Mouse (Mus musculus) mouse embryonic stem cell (cell line): Measurements from ENCODE around the gene Mafk.

Source experiments
- in situ Hi-C, 2 experiments: fragments of 300-500 bp; cut with MboI; formaldehyde crosslinking; loops; 1 replicate in 1 of 2; 3 replicates in 1 of 2; pipeline ENCODE4 v1.14.3; 2019 to 2020; ENCODE audit warnings: low sequenced_read_pairs in 2 of 2, low pct_unique_long_range_greater_than_20kb in 1 of 2, mixed read lengths in 1 of 2; ENCODE audit not compliant: unreplicated experiment in 1 of 2

The Mafk gene

DNA sequence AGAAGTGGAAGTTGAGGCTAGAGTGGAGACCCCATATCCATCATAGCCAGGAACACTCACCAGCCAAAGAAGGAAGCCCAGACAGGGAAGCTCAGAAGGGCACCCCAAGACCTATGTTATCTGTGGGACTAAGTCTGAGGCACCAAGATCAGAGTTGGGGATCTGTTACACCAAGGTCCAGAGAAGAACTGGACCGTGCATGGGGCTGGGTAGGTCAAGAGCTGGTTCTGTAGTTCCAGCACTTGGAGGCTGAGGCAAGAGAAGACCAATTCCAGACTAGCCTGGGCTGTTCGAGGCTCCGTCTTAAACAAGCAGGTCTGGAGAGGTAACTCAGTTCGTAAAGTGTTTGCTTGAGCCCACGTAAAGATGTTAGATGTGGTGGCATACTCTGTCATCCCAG, 2.8 kb downstream of the Mafk start:
- in situ Hi-C loops, result no loop called here

DNA sequence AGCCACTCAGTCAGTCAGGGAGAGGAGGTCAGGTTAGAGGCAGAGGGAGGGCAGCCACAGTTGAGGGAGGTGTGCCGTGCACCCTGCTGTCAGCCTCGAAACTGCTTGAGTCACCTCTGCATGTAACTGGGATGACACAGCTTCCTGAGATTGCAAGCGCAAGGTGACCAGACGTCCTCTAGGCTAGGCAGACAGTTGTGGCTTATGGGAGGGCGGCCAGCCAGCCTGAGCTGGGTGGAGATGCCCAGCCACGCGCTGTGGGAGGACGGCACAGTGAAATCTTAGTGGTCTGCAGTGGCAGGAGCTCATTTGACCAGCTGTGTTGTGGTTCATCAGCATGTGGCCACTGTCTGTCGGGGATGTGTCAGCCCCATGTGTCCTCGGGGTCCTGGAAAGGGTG, 3.6 kb downstream of the Mafk start:
- in situ Hi-C loops, result no loop called here

GRCm38 (mm10) chr5:139796001-139796620, 4.8 kb downstream of the Mafk start:
- in situ Hi-C loops, result no loop called here

- in situ Hi-C loops, result no loop called here
These were observed 5.6 kb downstream of the Mafk start for GRCm38 (mm10) chr5:139796900-139797299.

DNA sequence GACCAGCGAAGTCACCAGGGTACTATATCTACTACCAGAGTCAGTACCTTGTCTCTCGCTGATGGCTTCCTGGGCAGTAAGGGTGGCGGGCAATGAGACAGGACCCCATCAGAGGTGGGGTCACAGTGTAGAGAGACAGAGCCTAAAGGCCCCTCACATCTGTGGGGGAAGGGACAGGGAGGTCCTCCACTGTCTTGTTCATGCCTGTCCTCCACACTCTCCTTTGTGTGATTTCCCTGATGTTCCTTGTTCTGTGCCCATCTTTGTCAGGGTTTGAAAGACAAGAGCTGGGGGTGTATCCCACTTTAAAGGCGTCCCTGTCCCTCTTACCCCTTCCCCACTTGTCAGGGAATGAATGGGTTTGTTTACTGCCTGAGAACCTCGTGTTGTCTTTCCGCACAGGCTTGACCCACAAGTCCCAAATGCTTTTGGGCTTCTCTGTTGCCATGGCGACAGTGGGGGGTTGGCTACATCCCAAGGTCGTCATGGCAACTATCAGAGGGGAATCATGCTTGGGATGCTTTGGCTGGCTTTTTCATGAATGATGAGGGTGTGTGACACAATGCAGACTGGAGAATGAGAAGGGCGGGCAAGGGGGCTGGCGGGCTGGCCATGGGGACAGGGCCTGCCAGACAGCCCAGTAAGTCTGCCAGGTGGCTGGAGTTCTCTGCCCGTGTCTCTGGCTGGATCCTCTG, 6.3 kb downstream of the Mafk start:
- in situ Hi-C loops, result no loop called here

GRCm38 (mm10) chr5:139798168-139798900, 7.0 kb downstream of the Mafk start:
- in situ Hi-C loops, result no loop called here

GRCm38 (mm10) chr5:139799041-139799440, 7.7 kb downstream of the Mafk start:
- in situ Hi-C loops, result no loop called here

- in situ Hi-C loops, result no loop called here
These were observed 8.7 kb downstream of the Mafk start for GRCm38 (mm10) chr5:139799801-139800590.

DNA sequence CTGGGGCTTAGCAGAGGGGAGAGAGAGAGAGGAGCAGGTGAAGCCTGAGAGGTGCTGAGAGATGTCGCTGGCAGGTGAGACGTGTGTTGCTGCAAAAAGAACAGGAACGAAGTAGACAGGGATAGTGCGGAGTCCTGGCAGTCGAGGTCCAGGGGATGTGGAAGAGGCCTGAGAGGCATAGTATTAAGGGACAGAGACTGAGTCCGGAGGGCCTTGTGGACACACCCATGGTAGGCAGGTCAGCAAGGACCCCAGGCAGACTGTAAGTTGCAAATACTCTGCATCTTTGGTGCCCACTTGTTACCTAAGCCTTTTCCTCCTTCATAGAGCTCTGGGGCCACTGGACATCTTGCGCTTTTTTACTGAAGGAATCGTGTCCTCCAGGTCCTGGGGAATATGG, 9.9 kb downstream of the Mafk start:
- in situ Hi-C loops, result no loop called here

DNA sequence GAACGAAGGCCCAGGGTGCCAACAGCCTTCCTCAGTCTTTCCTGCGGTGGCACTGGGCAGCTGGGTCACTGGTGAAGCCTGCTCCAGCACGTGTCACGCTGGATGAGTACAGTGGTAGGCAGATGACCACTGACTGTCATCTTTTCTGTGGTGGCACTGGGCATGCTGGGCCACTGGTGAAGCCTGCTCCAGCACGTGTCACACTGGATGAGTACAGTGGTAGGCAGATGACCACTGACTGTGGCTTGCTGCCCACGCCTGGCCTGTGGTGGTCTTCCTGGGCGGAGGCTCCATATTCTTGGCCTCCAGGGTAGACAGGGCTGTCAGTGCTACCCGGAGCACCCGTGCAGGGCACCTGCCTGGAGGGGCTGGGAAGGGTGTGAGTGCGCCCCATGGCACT, 10.6 kb downstream of the Mafk start:
- in situ Hi-C loops, result no loop called here

DNA sequence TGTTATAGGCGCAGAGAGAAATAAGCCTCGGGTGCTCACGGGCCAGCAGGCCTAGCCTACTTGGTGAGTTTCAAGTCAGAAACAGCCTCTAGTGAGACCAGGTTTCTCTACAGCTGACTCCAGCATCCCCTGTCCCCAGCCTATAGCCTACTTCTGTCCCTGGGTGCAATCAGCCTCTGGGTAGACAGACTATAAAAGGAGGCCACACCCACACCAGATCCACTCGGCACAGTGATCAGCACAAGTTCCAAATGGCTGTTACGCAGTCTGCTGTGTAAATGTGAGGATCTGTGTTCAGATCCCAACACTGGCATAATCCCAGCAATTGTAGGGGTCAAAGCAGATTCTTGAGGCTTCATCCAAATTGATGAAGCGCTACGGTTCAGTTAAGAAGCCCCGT, 11.9 kb downstream of the Mafk start:
- in situ Hi-C loops, result no loop called here

- in situ Hi-C loops, result no loop called here
These were observed 12.3 kb downstream of the Mafk start for GRCm38 (mm10) chr5:139803601-139804102.

DNA sequence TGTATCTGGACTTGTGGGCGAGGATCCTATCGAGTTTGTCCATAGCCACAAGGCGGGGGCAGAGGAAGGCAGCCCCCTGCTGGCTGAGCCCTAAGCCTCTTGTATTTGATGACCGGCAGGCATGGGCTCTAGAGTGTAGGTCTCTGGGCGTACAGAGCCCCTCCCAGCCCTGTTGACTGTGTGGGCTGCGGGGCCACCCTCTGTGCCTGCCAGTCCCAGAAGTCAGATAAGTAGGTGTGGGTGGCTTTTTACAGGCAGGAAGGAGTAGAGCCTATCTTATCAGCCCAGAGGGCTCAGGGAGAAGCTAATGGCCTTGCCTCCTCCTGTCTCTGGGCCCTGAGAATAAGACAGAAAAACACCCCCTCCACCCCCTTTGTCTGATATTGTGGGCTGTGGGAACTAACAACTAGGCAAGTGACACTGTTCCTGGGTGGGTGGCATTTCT, 12.8 kb downstream of the Mafk start:
- in situ Hi-C loops, result no loop called here

GRCm38 (mm10) chr5:139804573-139805111, 13.3 kb downstream of the Mafk start:
- in situ Hi-C loops, result no loop called here

- in situ Hi-C loops, result no loop called here
These were observed 14.6 kb downstream of the Mafk start for GRCm38 (mm10) chr5:139805924-139806323.

DNA sequence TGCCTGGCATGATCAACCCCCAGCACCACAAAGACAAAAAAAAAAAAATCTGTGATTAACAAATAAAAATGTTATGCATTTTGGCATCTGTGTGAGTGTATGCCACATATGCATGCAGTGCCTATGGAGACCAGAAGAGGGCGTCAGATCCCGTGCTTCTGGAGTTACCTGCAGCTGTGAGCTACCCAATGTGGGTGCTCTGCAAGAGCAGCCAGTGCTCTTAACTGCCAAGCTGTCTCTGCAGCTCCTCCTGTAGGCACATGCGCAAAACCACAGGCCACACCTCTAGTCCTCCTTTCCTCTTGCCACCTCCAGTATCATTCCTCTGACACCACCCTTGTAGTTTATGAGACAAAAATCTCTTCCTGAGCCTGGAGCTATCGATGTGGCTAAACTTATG, 18.1 kb downstream of the Mafk start:
- in situ Hi-C loops, result no loop called here

DNA sequence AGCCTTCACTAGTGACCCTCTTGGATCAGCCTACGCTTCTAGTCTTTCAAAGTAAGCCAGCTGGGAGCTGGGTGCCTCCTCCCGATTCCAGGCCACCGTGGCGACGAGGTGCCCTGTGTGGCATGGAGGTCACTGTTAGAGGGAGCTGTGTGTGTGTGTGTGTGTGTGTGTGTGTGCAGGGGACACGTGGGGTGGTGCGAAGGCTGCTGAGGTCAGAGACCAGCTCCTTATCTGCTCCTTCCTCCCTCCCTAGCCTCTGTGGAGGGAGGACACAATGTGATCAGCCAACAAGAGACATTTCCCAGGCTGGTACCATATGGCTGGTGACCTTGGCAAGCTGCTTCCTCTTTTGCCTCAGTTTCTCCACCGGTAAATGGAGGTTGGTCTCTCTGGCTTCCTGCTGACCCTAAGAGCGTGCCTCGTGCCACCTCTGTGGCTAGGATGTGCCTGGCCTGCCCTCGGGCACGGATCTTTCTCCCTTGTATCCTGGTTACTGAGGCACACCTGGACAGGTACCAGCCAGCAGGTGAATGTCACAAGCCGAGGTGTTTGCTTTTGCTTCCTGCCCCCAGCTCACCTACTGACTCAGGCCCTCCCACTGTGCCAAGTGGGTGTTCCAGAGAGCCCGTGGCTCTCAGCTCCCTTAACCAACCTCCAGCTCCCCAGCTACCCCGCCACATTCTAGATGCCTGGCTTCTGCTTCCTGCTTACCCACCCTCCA, 20.5 kb downstream of the Mafk start:
- in situ Hi-C loops, result no loop called here
